Mouse (Mus musculus) ovary, postnatal 10 days (tissue): ENCODE data around the gene Olfr1195.
"Not testable (repeated sequence)": the region's sequence is repeated elsewhere in the genome, so short reads cannot be mapped to it uniquely, and the experiment has no call there.

Source experiments
- DNase-seq: peaks from one replicate; pipeline ENCODE4 v3.0.0; 2022; ENCODE audit warnings: low spot score

Gene Olfr1195

GRCm38 (mm10) chr2:88689087-88689486 lies at the start of gene Olfr1195:
Gene Olfr1195 (minus strand): TSS chr2:88689187.
- no peak for DNase-seq

- no peak for DNase-seq
These were observed 43.3 kb upstream of the Olfr1195 start, which contains the start of gene Olfr1197 for GRCm38 (mm10) chr2:88732266-88732665. Gene Olfr1197 (minus strand): TSS chr2:88732366.

- no peak for DNase-seq
These were observed 15.5 kb upstream of the Olfr1195 start, which contains the start of gene Olfr1196 for GRCm38 (mm10) chr2:88704497-88704896. Gene Olfr1196 (minus strand): TSS chr2:88704597.

- not testable (repeated sequence) for DNase-seq
These were observed 13.7 kb downstream of the Olfr1195 start, which contains the start of gene Olfr1193 for GRCm38 (mm10) chr2:88675328-88675727. Gene Olfr1193 (plus strand): TSS chr2:88675628.

- no peak for DNase-seq
These were observed 40.8 kb downstream of the Olfr1195 start, which contains the start of gene Olfr1192-ps1 for GRCm38 (mm10) chr2:88648209-88648608. Gene Olfr1192-ps1 (plus strand): TSS chr2:88648509.

- not testable (repeated sequence) for DNase-seq
These were observed 48.7 kb downstream of the Olfr1195 start, which contains the start of gene Olfr1191-ps1 for GRCm38 (mm10) chr2:88640242-88640641. Gene Olfr1191-ps1 (plus strand): TSS chr2:88640542.
